Mouse (Mus musculus) kidney, embryonic 16.5 days (tissue): Measurements from ENCODE around the gene Rbfox3. TPM values are rescaled to one million over a fixed set of nuclear protein-coding genes. Genes with fewer than 3 reads are reported as not detected.

Experiments
- ATAC-seq: fragments of 200-750 bp; cut with Nextera tagmentation; 2 replicates; pipeline ENCODE4 v1.8.0; 2017; ENCODE audit warnings: moderate TSS enrichment; ENCODE audit not compliant: low FRiP score, low TSS enrichment
- H3K27ac ChIP-seq: fragments of 300-500 bp; sonication (generic); 2 replicates; pipeline ENCODE4 v1.5.1; 2014; ENCODE audit warnings: low read length
- H3K27me3 ChIP-seq: fragments of 300-500 bp; sonication (generic); 2 replicates; pipeline ENCODE4 v1.6.1; 2014; ENCODE audit warnings: low read length, control low read depth, mixed read lengths; ENCODE audit not compliant: insufficient read depth
- H3K36me3 ChIP-seq: fragments of 300-500 bp; sonication (generic); 2 replicates; pipeline ENCODE4 v1.6.1; 2014; ENCODE audit warnings: low read length, control low read depth, mixed read lengths; ENCODE audit not compliant: insufficient read depth
- H3K4me1 ChIP-seq: fragments of 300-500 bp; sonication (generic); 2 replicates; pipeline ENCODE4 v1.6.1; 2014; ENCODE audit warnings: low read length, control low read depth, mixed read lengths; ENCODE audit not compliant: insufficient read depth
- H3K4me2 ChIP-seq: fragments of 300-500 bp; sonication (generic); replicated peaks from 2 replicates; pipeline ENCODE4 v1.6.1; 2014; ENCODE audit warnings: low read depth, low read length
- H3K4me3 ChIP-seq: fragments of 300-500 bp; sonication (generic); 2 replicates; pipeline ENCODE4 v1.5.1; 2014; ENCODE audit warnings: mild to moderate bottlenecking, low read length
- H3K9ac ChIP-seq: fragments of 300-500 bp; sonication (generic); replicated peaks from 2 replicates; pipeline ENCODE4 v1.6.1; 2014; ENCODE audit warnings: low read length
- H3K9me3 ChIP-seq: fragments of 300-500 bp; sonication (generic); 2 replicates; pipeline ENCODE4 v1.6.1; 2016; ENCODE audit warnings: low read length, control low read depth
- WGBS: fragments of 180-500 bp; shearing (Covaris S2); extraction: QIAGEN DNeasy Blood & Tissue Kit; methylation state at CpG from one replicate; pipeline ENCODE4 v1.1.7; 2014; 5-methylcytosine and 5-hydroxymethylcytosine counted together
- polyA plus RNA-seq: library from polyadenylated mRNA; unstranded; fragments of >200 nt; fragmentation: Nextera tagmentation; extraction: Ambion mirVana; gene quantifications from 2 replicates; pipeline ENCODE4 v1.2.1, GENCODE M21; 2015

Gene Rbfox3
- polyA plus RNA-seq, 1 experiment from 2014 or later, result 1.0 TPM

- Histone ChIP-seq H3K9ac (no peak overlapping the region), H3K4me1 (peaks cover 21% of the 10 kb centered on the region), H3K27me3 (no peaks in the 10 kb centered on the region), H3K9me3 (no peaks in the 10 kb centered on the region), H3K27ac (no peak overlapping the region), H3K36me3 (no peaks in the 10 kb centered on the region), H3K4me2 (no peak overlapping the region), H3K4me3 (no peak overlapping the region)
- 16% methylated on average over 11 of the region's 11 CpGs for WGBS
- ATAC-seq, result no peak
Observed at GRCm38 (mm10) chr11:118525059-118525458, 386.3 kb downstream of the Rbfox3 start.

- WGBS, result 78% methylated on average over 4 of the region's 4 CpGs
- peaks cover 22% of the 10 kb centered on the region for H3K4me1 ChIP-seq
- no peak for ATAC-seq
- no peak overlapping the region for H3K4me2 ChIP-seq
- no peaks in the 10 kb centered on the region for H3K27me3 ChIP-seq
- H3K9ac ChIP-seq, result no peak overlapping the region
- no peak overlapping the region for H3K27ac ChIP-seq
- no peak overlapping the region for H3K4me3 ChIP-seq
- H3K9me3 ChIP-seq, result no peaks in the 10 kb centered on the region
- no peaks in the 10 kb centered on the region for H3K36me3 ChIP-seq
Observed at GRCm38 (mm10) chr11:118523496-118524145, 387.8 kb downstream of the Rbfox3 start.

GRCm38 (mm10) chr11:118520932-118521331, 390.5 kb downstream of the Rbfox3 start:
- no peak overlapping the region for H3K4me3 ChIP-seq
- no peaks in the 10 kb centered on the region for H3K27me3 ChIP-seq
- WGBS, result 80% methylated on average over 2 of the region's 2 CpGs
- no peak overlapping the region for H3K9ac ChIP-seq
- H3K27ac ChIP-seq, result no peak overlapping the region
- H3K9me3 ChIP-seq, result no peaks in the 10 kb centered on the region
- peaks cover 17% of the 10 kb centered on the region for H3K4me1 ChIP-seq
- no peak for ATAC-seq
- no peaks in the 10 kb centered on the region for H3K36me3 ChIP-seq
- H3K4me2 ChIP-seq, result no peak overlapping the region

- H3K9me3 ChIP-seq, result no peaks in the 10 kb centered on the region
- no peaks in the 10 kb centered on the region for H3K36me3 ChIP-seq
- ATAC-seq, result no peak
- H3K4me2 ChIP-seq, result no peak overlapping the region
- H3K4me3 ChIP-seq, result no peak overlapping the region
- 57% methylated on average over 5 of the region's 5 CpGs for WGBS
- H3K27ac ChIP-seq, result no peak overlapping the region
- peaks cover 13% of the 10 kb centered on the region for H3K4me1 ChIP-seq
- no peak overlapping the region for H3K9ac ChIP-seq
- H3K27me3 ChIP-seq, result no peaks in the 10 kb centered on the region
Observed at GRCm38 (mm10) chr11:118520251-118520650, 391.1 kb downstream of the Rbfox3 start.

GRCm38 (mm10) chr11:118518743-118519142, 392.7 kb downstream of the Rbfox3 start:
- H3K27me3 ChIP-seq, result no peaks in the 10 kb centered on the region
- H3K9ac ChIP-seq, result no peak overlapping the region
- ATAC-seq, result no peak
- no peaks in the 10 kb centered on the region for H3K9me3 ChIP-seq
- no peak overlapping the region for H3K4me2 ChIP-seq
- H3K27ac ChIP-seq, result no peak overlapping the region
- no peak overlapping the region for H3K4me3 ChIP-seq
- H3K36me3 ChIP-seq, result no peaks in the 10 kb centered on the region
- H3K4me1 ChIP-seq, result peaks cover 5% of the 10 kb centered on the region
- 37% methylated on average over 7 of the region's 7 CpGs for WGBS

- H3K27ac ChIP-seq, result no peak overlapping the region
- peaks cover 8% of the 10 kb centered on the region for H3K4me1 ChIP-seq
- no peaks in the 10 kb centered on the region for H3K9me3 ChIP-seq
- no peak overlapping the region for H3K4me2 ChIP-seq
- no peak overlapping the region for H3K9ac ChIP-seq
- 84% methylated on average over 7 of the region's 7 CpGs for WGBS
- no peak for ATAC-seq
- no peak overlapping the region for H3K4me3 ChIP-seq
- no peaks in the 10 kb centered on the region for H3K27me3 ChIP-seq
- no peaks in the 10 kb centered on the region for H3K36me3 ChIP-seq
Observed at GRCm38 (mm10) chr11:118517924-118518323, 393.5 kb downstream of the Rbfox3 start.

- Histone ChIP-seq H3K27ac (no peak overlapping the region), H3K36me3 (no peaks in the 10 kb centered on the region), H3K4me2 (peak overlapping the region; percentile 9), H3K9ac (no peak overlapping the region), H3K9me3 (no peaks in the 10 kb centered on the region), H3K27me3 (peaks cover 8% of the 10 kb centered on the region), H3K4me3 (no peak overlapping the region), H3K4me1 (peaks cover 18% of the 10 kb centered on the region)
- WGBS, result 15% methylated on average over 15 of the region's 15 CpGs
- peak; percentile 53 for ATAC-seq
Observed at GRCm38 (mm10) chr11:118512257-118512910, 399.0 kb downstream of the Rbfox3 start.

GRCm38 (mm10) chr11:118511851-118512250, 399.5 kb downstream of the Rbfox3 start:
- H3K36me3 ChIP-seq, result no peaks in the 10 kb centered on the region
- no peak overlapping the region for H3K9ac ChIP-seq
- no peak for ATAC-seq
- no peak overlapping the region for H3K4me3 ChIP-seq
- no peak overlapping the region for H3K27ac ChIP-seq
- H3K9me3 ChIP-seq, result no peaks in the 10 kb centered on the region
- 51% methylated on average over 6 of the region's 6 CpGs for whole genome bisulfite sequencing
- peak overlapping the region; percentile 9; the same call in 1 of the 2 replicates for H3K4me2 ChIP-seq
- peaks cover 9% of the 10 kb centered on the region for H3K27me3 ChIP-seq
- peaks cover 18% of the 10 kb centered on the region for H3K4me1 ChIP-seq

GRCm38 (mm10) chr11:118508341-118508740, 403.1 kb downstream of the Rbfox3 start:
- peaks cover 20% of the 10 kb centered on the region for H3K4me1 ChIP-seq
- H3K36me3 ChIP-seq, result no peaks in the 10 kb centered on the region
- H3K4me3 ChIP-seq, result no peak overlapping the region
- no peak for ATAC-seq
- no peak overlapping the region for H3K4me2 ChIP-seq
- H3K27ac ChIP-seq, result no peak overlapping the region
- peaks cover 25% of the 10 kb centered on the region for H3K27me3 ChIP-seq
- 72% methylated on average over 7 of the region's 7 CpGs for WGBS
- H3K9me3 ChIP-seq, result no peaks in the 10 kb centered on the region
- 0 out of 2 replicates have a peak overlapping the region, but pooled peaks have one; percentile 44 for H3K9ac ChIP-seq

- H3K4me3 ChIP-seq, result no peak overlapping the region
- H3K4me1 ChIP-seq, result peaks cover 21% of the 10 kb centered on the region
- H3K27ac ChIP-seq, result no peak overlapping the region
- ATAC-seq, result no peak; the same call in 1 of the 2 replicates
- H3K36me3 ChIP-seq, result no peaks in the 10 kb centered on the region
- H3K9me3 ChIP-seq, result no peaks in the 10 kb centered on the region
- H3K27me3 ChIP-seq, result peaks cover 29% of the 10 kb centered on the region
- 0 out of 2 replicates have a peak overlapping the region, but pooled peaks have one; percentile 44 for H3K9ac ChIP-seq
- WGBS, result 19% methylated on average over 5 of the region's 5 CpGs
- no peak overlapping the region for H3K4me2 ChIP-seq
Observed at GRCm38 (mm10) chr11:118507904-118508303, 403.5 kb downstream of the Rbfox3 start.
